Mouse (Mus musculus): Measurements from ENCODE around the gene Unk.
"Not testable (repeated sequence)": the region's sequence is repeated elsewhere in the genome, so short reads cannot be mapped to it uniquely, and the experiment has no call there.

The Unk gene

GRCm38 (mm10) chr11:116087194-116088130, 57.3 kb downstream of the Unk start:
- in situ Hi-C loops (cut with MboI), result no loop called here

GRCm38 (mm10) chr11:116088188-116088587, 58.1 kb downstream of the Unk start:
- in situ Hi-C loops (cut with MboI), result no loop called here

- in situ Hi-C loops (cut with MboI), result no loop called here
These were observed 58.7 kb downstream of the Unk start for GRCm38 (mm10) chr11:116088741-116089394.

GRCm38 (mm10) chr11:116089545-116089944, 59.4 kb downstream of the Unk start:
- in situ Hi-C loops (cut with MboI), result no loop called here

GRCm38 (mm10) chr11:116091591-116091990, 61.5 kb downstream of the Unk start:
- in situ Hi-C loops (cut with MboI), result no loop called here

GRCm38 (mm10) chr11:116092959-116093358, 62.8 kb downstream of the Unk start:
- in situ Hi-C loops (cut with MboI), result not testable (repeated sequence)

GRCm38 (mm10) chr11:116093771-116094565, 63.8 kb downstream of the Unk start:
- in situ Hi-C loops (cut with MboI), result no loop called here

GRCm38 (mm10) chr11:116095573-116095972, 65.5 kb downstream of the Unk start:
- in situ Hi-C loops (cut with MboI), result no loop called here

GRCm38 (mm10) chr11:116096213-116097108, 66.3 kb downstream of the Unk start:
- in situ Hi-C loops (cut with MboI), result no loop called here

GRCm38 (mm10) chr11:116098711-116099460, 68.8 kb downstream of the Unk start:
- in situ Hi-C loops (cut with MboI), result no loop called here

- in situ Hi-C loops (cut with MboI), result no loop called here
These were observed 69.3 kb downstream of the Unk start for GRCm38 (mm10) chr11:116099462-116099861.

- in situ Hi-C loops (cut with MboI), result no loop called here
These were observed 70.3 kb downstream of the Unk start for GRCm38 (mm10) chr11:116100385-116100784.

- in situ Hi-C loops (cut with MboI), result no loop called here
These were observed 70.7 kb downstream of the Unk start for GRCm38 (mm10) chr11:116100839-116101238.

- in situ Hi-C loops (cut with MboI), result no loop called here
These were observed 71.8 kb downstream of the Unk start for GRCm38 (mm10) chr11:116101931-116102381.

GRCm38 (mm10) chr11:116102472-116102871, 72.3 kb downstream of the Unk start:
- in situ Hi-C loops (cut with MboI), result no loop called here

GRCm38 (mm10) chr11:116103572-116103971, 73.5 kb downstream of the Unk start:
- in situ Hi-C loops (cut with MboI), result no loop called here

GRCm38 (mm10) chr11:116104006-116104646, 74.0 kb downstream of the Unk start:
- in situ Hi-C loops (cut with MboI), result no loop called here

GRCm38 (mm10) chr11:116105065-116105464, 74.9 kb downstream of the Unk start:
- in situ Hi-C loops (cut with MboI), result no loop called here

- in situ Hi-C loops (cut with MboI), result no loop called here
These were observed 76.2 kb downstream of the Unk start for GRCm38 (mm10) chr11:116106154-116106962.
